Mouse (Mus musculus) spleen, adult 10 weeks (tissue): ENCODE measurements around the gene Pik3cg. TPM values are rescaled to one million over a fixed set of nuclear protein-coding genes. Genes with fewer than 3 reads are reported as not detected.

Experiments
- polyA plus RNA-seq: library from polyadenylated mRNA; stranded (reverse); fragments of 350-450 nt; fragmentation: Illumina TruSeq; extraction: RNeasy Lipid Tissue Mini Kit (QIAGEN cat#74804); gene quantifications from one replicate; pipeline ENCODE4 v1.2.3, GENCODE M21; 2015; ENCODE audit warnings: low replicate concordance; ENCODE audit not compliant: insufficient read depth

Pik3cg gene
- 52.3 TPM for polyA plus RNA-seq

DNA sequence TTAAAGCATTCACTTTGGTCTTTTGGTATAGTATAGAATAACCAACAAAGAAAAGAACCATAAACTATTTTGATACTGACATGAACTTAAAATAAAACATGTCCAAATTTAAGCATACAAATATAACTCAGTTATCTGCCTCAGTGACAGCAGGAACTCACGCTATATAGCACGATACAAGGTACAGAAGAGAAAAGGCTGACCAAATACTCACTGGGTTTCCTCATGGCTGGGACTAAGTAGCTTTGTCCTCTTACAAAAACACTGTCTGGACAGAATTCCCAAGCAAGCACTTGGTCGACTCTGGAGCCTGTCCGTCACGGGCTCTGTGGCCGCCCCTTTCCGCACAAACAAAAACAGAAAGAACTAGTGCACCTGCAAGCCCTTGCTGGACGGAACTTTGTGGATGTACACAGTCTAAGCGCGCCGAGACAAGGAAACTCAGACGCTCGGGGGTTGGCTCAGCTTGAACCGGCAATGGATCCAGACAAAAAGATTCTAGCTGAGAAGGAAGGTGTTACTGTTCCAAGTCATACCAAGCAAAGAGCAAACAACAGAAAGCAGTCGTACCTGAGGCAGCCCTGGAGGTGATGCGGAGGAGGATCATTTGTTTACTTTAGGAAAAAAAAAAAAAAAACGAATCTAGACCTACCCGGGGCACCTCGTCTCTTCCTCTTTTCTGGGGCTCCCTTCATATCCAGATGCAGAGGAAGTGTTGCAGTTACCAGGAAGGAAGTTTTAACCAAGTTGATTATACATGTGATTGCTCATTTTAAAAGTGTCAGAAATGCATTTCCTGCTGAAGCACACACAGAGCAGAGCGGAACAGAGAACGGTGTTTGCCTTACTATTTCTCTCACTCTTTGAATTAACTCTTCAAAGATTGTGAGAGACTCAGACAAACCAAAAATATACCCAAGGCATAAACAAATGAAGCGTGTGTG lies at the start of gene Pik3cg:
TSS of gene Pik3cg (minus strand) at position 712 of the 944 bp plus-strand sequence.

Other genes with a start within 250 kb of the Pik3cg start
- 20.0 TPM for gene Prkar2b, start 147.4 kb downstream of the Pik3cg start, polyA plus RNA-seq
- gene Ccdc71l, start 170.0 kb upstream of the Pik3cg start, polyA plus RNA-seq, result 27.6 TPM